Mouse (Mus musculus) neural tube, embryonic 11.5 days (tissue): Measurements from ENCODE around the gene Med17. TPM values are rescaled to one million over a fixed set of nuclear protein-coding genes. Genes with fewer than 3 reads are reported as not detected.

ENCODE experiments used
- ATAC-seq: fragments of 200-750 bp; cut with Nextera tagmentation; 2 replicates; pipeline ENCODE4 v1.8.0; 2017; ENCODE audit warnings: moderate number of reproducible peaks, mild to moderate bottlenecking, moderate TSS enrichment, moderate library complexity; ENCODE audit not compliant: insufficient read depth, low FRiP score, low TSS enrichment
- DNase-seq: peaks from one replicate; pipeline ENCODE4 v3.0.0-alpha.2; 2015; ENCODE audit warnings: low spot score
- H3K27ac ChIP-seq: fragments of 300-500 bp; sonication (generic); 2 replicates; pipeline ENCODE4 v1.5.1; 2014; ENCODE audit warnings: low read depth, mild to moderate bottlenecking, low read length
- H3K27me3 ChIP-seq: fragments of 300-500 bp; sonication (generic); 2 replicates; pipeline ENCODE4 v1.6.1; 2014; ENCODE audit warnings: mild to moderate bottlenecking, low read length, mixed read lengths; ENCODE audit not compliant: control insufficient read depth, insufficient read depth
- H3K36me3 ChIP-seq: fragments of 300-500 bp; sonication (generic); 2 replicates; pipeline ENCODE4 v1.6.1; 2014; ENCODE audit warnings: mild to moderate bottlenecking, low read length, moderate library complexity, mixed read lengths; ENCODE audit not compliant: control insufficient read depth, insufficient read depth
- H3K4me1 ChIP-seq: fragments of 300-500 bp; sonication (generic); 2 replicates; pipeline ENCODE4 v1.6.1; 2014; ENCODE audit warnings: low read length, mixed read lengths; ENCODE audit not compliant: control insufficient read depth, insufficient read depth
- H3K4me2 ChIP-seq: fragments of 300-500 bp; sonication (generic); 2 replicates; pipeline ENCODE4 v1.6.1; 2014; ENCODE audit warnings: low read depth, mild to moderate bottlenecking, moderate library complexity
- H3K4me3 ChIP-seq: fragments of 300-500 bp; sonication (generic); 2 replicates; pipeline ENCODE4 v1.5.1; 2014; ENCODE audit warnings: low read depth, low read length
- H3K9ac ChIP-seq: fragments of 300-500 bp; sonication (generic); 2 replicates; pipeline ENCODE4 v1.6.1; 2014; ENCODE audit warnings: mild to moderate bottlenecking, low read length
- H3K9me3 ChIP-seq: fragments of 300-500 bp; sonication (generic); 2 replicates; pipeline ENCODE4 v1.6.1; 2016; ENCODE audit warnings: low read length; ENCODE audit not compliant: control insufficient read depth
- WGBS: fragments of 180-500 bp; shearing (Covaris S2); extraction: QIAGEN DNeasy Blood & Tissue Kit; methylation state at CpG from one replicate; pipeline ENCODE4 v1.1.7; 2014; 5-methylcytosine and 5-hydroxymethylcytosine counted together
- microRNA-seq: library from miRNA; unstranded; fragments of <30 nt; microRNA quantifications from one replicate; pipeline ENCODE4, GENCODE M21; 2016
- polyA plus RNA-seq: library from polyadenylated mRNA; unstranded; fragments of >200 nt; fragmentation: Nextera tagmentation; extraction: Ambion mirVana; gene quantifications from 2 replicates; pipeline ENCODE4 v1.2.1, GENCODE M21; 2014

The Med17 gene
- polyA plus RNA-seq, 1 experiment from 2014 or later = 47.9 TPM

DNA sequence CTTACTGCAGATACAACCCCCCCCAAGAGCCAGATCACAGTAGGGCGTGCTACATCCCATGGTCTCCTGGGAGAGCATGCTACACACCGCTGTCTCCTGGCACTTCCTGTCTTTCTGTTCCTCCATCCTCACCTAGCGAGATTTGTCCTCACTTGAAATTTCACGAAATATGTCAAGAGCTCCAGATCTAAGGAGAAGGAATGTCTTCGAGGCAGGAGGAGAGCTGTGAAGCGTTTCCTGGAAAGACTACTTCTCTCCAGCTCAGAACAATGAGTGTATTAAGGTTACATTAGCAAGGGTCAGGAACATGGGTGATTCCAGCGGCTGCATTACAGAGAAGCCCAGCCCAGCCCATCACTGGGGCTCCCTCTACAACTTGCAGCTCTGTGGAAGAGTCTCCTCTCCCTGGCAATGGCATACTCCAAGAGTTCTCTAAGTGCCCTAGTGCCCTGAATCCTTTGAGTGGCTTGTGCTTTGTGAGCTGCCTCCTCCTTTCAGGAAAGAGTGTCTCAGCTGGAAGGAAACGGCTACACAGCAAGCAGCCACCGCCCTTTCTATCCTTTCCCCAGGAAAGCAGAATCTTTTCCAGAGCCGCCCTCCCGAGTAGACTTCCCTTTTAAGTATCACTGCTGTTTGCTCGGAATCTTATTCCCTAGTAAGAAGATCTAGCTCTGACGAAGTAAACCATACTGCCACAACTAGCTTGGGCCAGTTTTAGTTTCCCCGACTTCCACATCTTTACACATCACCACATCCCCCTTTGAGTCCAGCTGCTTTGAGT lies 42.0 kb downstream of the Med17 start:
- ATAC-seq (no peak), DNase-seq (no peak)
- Histone ChIP-seq H3K9me3 (no peaks in the 10 kb centered on the region), H3K9ac (no peak overlapping the region), H3K27me3 (no peaks in the 10 kb centered on the region), H3K4me3 (no peak overlapping the region), H3K4me2 (no peak overlapping the region), H3K36me3 (no peaks in the 10 kb centered on the region), H3K4me1 (0 out of 2 replicates have a peak, but pooled peaks cover 2% of the 10 kb centered on the region), H3K27ac (no peak overlapping the region)
- 54% methylated on average over 14 of the region's 14 CpGs for WGBS

DNA sequence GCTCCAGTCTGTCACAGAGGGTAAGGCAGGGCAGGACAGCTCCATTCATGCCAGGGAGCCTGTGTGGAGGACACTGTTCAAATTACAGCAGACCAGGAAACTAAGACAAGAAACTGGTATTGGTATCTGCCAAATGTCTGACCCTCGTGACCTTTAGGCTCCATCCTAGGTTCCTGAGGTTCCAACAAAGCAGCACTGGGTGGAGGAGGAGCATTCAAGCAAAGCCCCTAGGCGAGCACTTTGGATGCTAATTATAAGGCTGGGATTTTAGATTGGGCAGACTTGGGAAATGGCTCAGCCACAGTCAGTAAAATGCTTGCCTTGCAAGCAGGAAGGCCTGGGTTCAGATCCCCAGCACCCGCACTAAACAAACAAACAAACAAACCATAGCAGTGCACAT lies 43.7 kb downstream of the Med17 start:
- 0 out of 2 replicates have a peak, but pooled peaks cover 2% of the 10 kb centered on the region for H3K4me1 ChIP-seq
- H3K4me3 ChIP-seq = no peak overlapping the region
- no peaks in the 10 kb centered on the region for H3K9me3 ChIP-seq
- DNase-seq (no peak), ATAC-seq (no peak)
- H3K4me2 ChIP-seq = no peak overlapping the region
- no peak overlapping the region for H3K9ac ChIP-seq
- H3K36me3 ChIP-seq = no peaks in the 10 kb centered on the region
- H3K27me3 ChIP-seq = no peaks in the 10 kb centered on the region
- H3K27ac ChIP-seq = no peak overlapping the region
- 77% methylated on average over 3 of the region's 3 CpGs for WGBS

DNA sequence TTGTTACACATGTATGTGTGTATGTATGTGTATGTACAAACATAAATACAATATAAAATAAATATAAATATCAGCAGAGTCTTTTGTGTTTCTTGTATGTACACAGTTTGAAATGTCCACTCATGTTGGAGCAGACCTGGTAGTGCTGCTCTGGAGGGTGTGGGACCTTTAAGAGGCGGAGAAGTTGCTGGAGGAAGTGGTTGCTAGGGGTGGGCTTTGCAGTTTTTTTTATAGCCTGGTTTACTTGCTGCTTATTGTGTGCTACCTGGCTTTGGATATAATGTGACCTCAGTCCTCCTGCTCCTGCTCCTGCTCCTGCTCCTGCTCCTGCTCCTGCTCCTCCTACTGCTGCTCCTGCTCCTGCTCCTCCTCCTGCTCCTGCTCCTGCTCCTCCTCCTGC lies 46.1 kb downstream of the Med17 start:
- Histone ChIP-seq H3K36me3 (no peaks in the 10 kb centered on the region), H3K4me3 (no peak overlapping the region), H3K9ac (no peak overlapping the region), H3K27me3 (no peaks in the 10 kb centered on the region), H3K4me1 (0 out of 2 replicates have a peak, but pooled peaks cover under 1% of the 10 kb centered on the region), H3K9me3 (no peaks in the 10 kb centered on the region), H3K27ac (no peak overlapping the region), H3K4me2 (no peak overlapping the region)
- 85% methylated on average over 1 of the region's 1 CpGs for WGBS
- DNase-seq (no peak), ATAC-seq (no peak)

- H3K36me3 ChIP-seq = no peaks in the 10 kb centered on the region
- no peak overlapping the region for H3K4me2 ChIP-seq
- ATAC-seq (no peak), DNase-seq (no peak)
- H3K9ac ChIP-seq = no peak overlapping the region
- H3K27me3 ChIP-seq = no peaks in the 10 kb centered on the region
- no peak overlapping the region for H3K27ac ChIP-seq
- no peak overlapping the region for H3K4me3 ChIP-seq
- H3K9me3 ChIP-seq = no peaks in the 10 kb centered on the region
- H3K4me1 ChIP-seq = no peaks in the 10 kb centered on the region
- 93% methylated on average over 3 of the region's 3 CpGs for WGBS
Observed at GRCm38 (mm10) chr9:15232445-15232844, 47.3 kb downstream of the Med17 start.

- no peaks in the 10 kb centered on the region for H3K4me1 ChIP-seq
- no peaks in the 10 kb centered on the region for H3K9me3 ChIP-seq
- H3K27me3 ChIP-seq = no peaks in the 10 kb centered on the region
- H3K4me2 ChIP-seq = no peak overlapping the region
- H3K9ac ChIP-seq = no peak overlapping the region
- no peaks in the 10 kb centered on the region for H3K36me3 ChIP-seq
- H3K27ac ChIP-seq = no peak overlapping the region
- WGBS = 22% methylated on average over 2 of the region's 2 CpGs
- no peak overlapping the region for H3K4me3 ChIP-seq
- no peak for ATAC-seq
- DNase-seq = no peak
Observed at GRCm38 (mm10) chr9:15224912-15225311, 54.8 kb downstream of the Med17 start.

DNA sequence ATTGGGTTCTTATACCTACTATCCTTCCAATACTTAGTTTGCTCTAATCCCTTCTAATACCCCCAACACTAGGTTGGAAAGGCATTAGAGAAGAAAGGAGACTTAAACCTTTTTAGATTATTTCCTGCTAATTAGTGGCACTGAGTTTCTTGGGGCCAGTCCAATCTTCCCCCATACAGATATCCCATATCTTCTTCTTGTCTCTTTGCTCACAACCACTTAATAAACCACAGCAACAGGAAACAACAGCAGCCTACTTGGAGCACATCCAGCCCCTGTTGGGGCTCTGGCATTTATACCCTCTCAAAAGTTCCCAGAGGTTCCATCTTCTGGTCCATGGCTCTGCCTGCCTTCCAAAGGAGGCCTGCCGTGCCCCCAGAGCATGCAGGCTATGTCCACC lies 66.0 kb downstream of the Med17 start:
- WGBS = 76% methylated on average over 1 of the region's 1 CpGs
- no peak for DNase-seq

GRCm38 (mm10) chr9:15211876-15212275 lies 67.9 kb downstream of the Med17 start:
- Histone ChIP-seq H3K27me3 (no peaks in the 10 kb centered on the region), H3K4me1 (no peaks in the 10 kb centered on the region), H3K9ac (no peak overlapping the region), H3K9me3 (no peaks in the 10 kb centered on the region), H3K36me3 (no peaks in the 10 kb centered on the region), H3K4me2 (no peak overlapping the region), H3K4me3 (no peak overlapping the region), H3K27ac (no peak overlapping the region)
- 90% methylated on average over 3 of the region's 3 CpGs for WGBS
- ATAC-seq (no peak), DNase-seq (no peak)

More for the DNA sequence above, 66.0 kb downstream of the Med17 start:
- Histone ChIP-seq H3K4me3 (no peak overlapping the region), H3K9me3 (no peaks in the 10 kb centered on the region), H3K27ac (no peak overlapping the region), H3K4me2 (no peak overlapping the region), H3K27me3 (no peaks in the 10 kb centered on the region), H3K9ac (no peak overlapping the region), H3K4me1 (no peaks in the 10 kb centered on the region), H3K36me3 (no peaks in the 10 kb centered on the region)
- ATAC-seq = no peak

Small RNA genes within 50 kb of the gene (microRNA-seq; reads per million reads assigned to microRNA genes)
- gene Gm49349 = not detected
- not detected for gene mmu-mir-7650

Other genes starting within 250 kb of the Med17 start
- gene Panx1, start 234.5 kb downstream of the Med17 start, polyA plus RNA-seq = 112 and 118 TPM in 2 replicates
- not detected in 2 replicates for gene Hephl1, start 167.8 kb downstream of the Med17 start, polyA plus RNA-seq
- 2.9 and 3.0 TPM in 2 replicates for gene Vstm5, start 40.9 kb downstream of the Med17 start, polyA plus RNA-seq
- 59.7 and 61.1 TPM in 2 replicates for gene Taf1d, start 26.3 kb upstream of the Med17 start, polyA plus RNA-seq
- gene 4931406C07Rik, start 26.5 kb upstream of the Med17 start, polyA plus RNA-seq = 6.3 and 7.3 TPM in 2 replicates
- gene Cep295, start 77.9 kb upstream of the Med17 start, polyA plus RNA-seq = 18.1 and 21.0 TPM in 2 replicates
- 3.6 and 3.7 TPM in 2 replicates for gene Smco4, start 213.5 kb upstream of the Med17 start, polyA plus RNA-seq